ENCODE assay signal across 8 mouse cellular contexts in genomic region chr4:62559797-62560329, GRCm38 (mm10). TPM values are rescaled to one million over a fixed set of nuclear protein-coding genes. Genes with fewer than 3 reads are reported as not detected.
DNase-seq lines count a peak whose midpoint lies in the region; ATAC-seq and TF ChIP-seq lines count a peak whose summit lies in the region.

Rgs3 (plus strand) TSS chr4:62559847.

- H3K27me3 ChIP-seq in lung, embryonic 16.5 days (ENCODE audit: control insufficient read depth, insufficient read depth, low read depth, low read length) = no peaks in the 10 kb centered on the region
- peaks cover 3% of the 10 kb centered on the region; the same call in 1 of the 2 replicates for H3K27me3 ChIP-seq in embryonic facial prominence, embryonic 13.5 days
- H3K27me3 ChIP-seq in limb, embryonic 14.5 days (ENCODE audit: control insufficient read depth, insufficient read depth, low read length) = no peaks in the 10 kb centered on the region
- H3K27me3 ChIP-seq in liver, postnatal 0 days (ENCODE audit: insufficient read depth, low read length) = no peaks in the 10 kb centered on the region

- H3K4me3 ChIP-seq in lung, embryonic 16.5 days (ENCODE audit: low read length) = no peak within 1 kb of the TSS
- H3K4me3 ChIP-seq in embryonic facial prominence, embryonic 13.5 days = no peak within 1 kb of the TSS
- H3K4me3 ChIP-seq in limb, embryonic 14.5 days (replicated peaks; ENCODE audit: low read length) = no peak within 1 kb of the TSS
- no peak within 1 kb of the TSS for H3K4me3 ChIP-seq in liver, postnatal 0 days (ENCODE audit: low read depth, low read length)

- no peak within 1 kb of the TSS for H3K27ac ChIP-seq in lung, embryonic 16.5 days (ENCODE audit: low read length)
- H3K27ac ChIP-seq in embryonic facial prominence, embryonic 13.5 days = no peak within 1 kb of the TSS
- no peak within 1 kb of the TSS for H3K27ac ChIP-seq in limb, embryonic 14.5 days (replicated peaks; ENCODE audit: low read depth, low read length)
- H3K27ac ChIP-seq in liver, postnatal 0 days (ENCODE audit: low read depth) = no peak within 1 kb of the TSS

- no peak for DNase-seq in lung, postnatal 25 days (ENCODE audit: low spot score)
- DNase-seq in limb, embryonic 14.5 days (ENCODE audit: low spot score) = no peak
- no peak for DNase-seq in cerebellum, adult 11 months
- DNase-seq in thymus, postnatal 4 days = no peak
- no peak for DNase-seq in liver, postnatal 0 days

- 34% methylated on average over 6 of the region's 6 CpGs for WGBS in lung, embryonic 16.5 days
- 51% methylated on average over 6 of the region's 6 CpGs for WGBS in embryonic facial prominence, embryonic 13.5 days
- WGBS in limb, embryonic 14.5 days = 55% methylated on average over 6 of the region's 6 CpGs
- WGBS in liver, postnatal 0 days (ENCODE audit: insufficient replicate concordance) = 29% methylated on average over 6 of the region's 6 CpGs

- H3K4me1 ChIP-seq in lung, embryonic 16.5 days (replicated peaks; ENCODE audit: control insufficient read depth, insufficient read depth, low read length) = 0 out of 2 replicates have a peak, but pooled peaks cover 5% of the 10 kb centered on the region
- 0 out of 2 replicates have a peak, but pooled peaks cover 3% of the 10 kb centered on the region for H3K4me1 ChIP-seq in embryonic facial prominence, embryonic 13.5 days
- H3K4me1 ChIP-seq in limb, embryonic 14.5 days (ENCODE audit: control insufficient read depth, insufficient read depth, low read length) = 0 out of 2 replicates have a peak, but pooled peaks cover 5% of the 10 kb centered on the region
- H3K4me1 ChIP-seq in liver, postnatal 0 days (ENCODE audit: insufficient read depth) = no peaks in the 10 kb centered on the region

- TF ChIP-seq POLR2A in limb, embryonic 14.5 days (IDR thresholded peaks at IDR 0.05; ENCODE audit: borderline replicate concordance, extremely low read depth, insufficient read depth, insufficient read length) = no peak

- H3K9me3 ChIP-seq in lung, embryonic 16.5 days (ENCODE audit: control insufficient read depth, low read length) = no peaks in the 10 kb centered on the region
- no peaks in the 10 kb centered on the region for H3K9me3 ChIP-seq in embryonic facial prominence, embryonic 13.5 days
- no peaks in the 10 kb centered on the region for H3K9me3 ChIP-seq in limb, embryonic 14.5 days (ENCODE audit: control insufficient read depth, low read length)
- H3K9me3 ChIP-seq in liver, postnatal 0 days (ENCODE audit: low read length) = no peaks in the 10 kb centered on the region

- no peak within 1 kb of the TSS for H3K4me2 ChIP-seq in lung, embryonic 16.5 days (ENCODE audit: low read depth, low read length)
- H3K4me2 ChIP-seq in embryonic facial prominence, embryonic 13.5 days = no peak within 1 kb of the TSS
- H3K4me2 ChIP-seq in limb, embryonic 14.5 days (replicated peaks; ENCODE audit: low read depth, low read length, severe bottlenecking) = no peak within 1 kb of the TSS
- no peak within 1 kb of the TSS for H3K4me2 ChIP-seq in liver, postnatal 0 days (ENCODE audit: low read depth, low read length)

- H3K36me3 ChIP-seq in lung, embryonic 16.5 days (ENCODE audit: control insufficient read depth, insufficient read depth, low read length) = no peaks in the 10 kb centered on the region
- no peaks in the 10 kb centered on the region for H3K36me3 ChIP-seq in embryonic facial prominence, embryonic 13.5 days
- no peaks in the 10 kb centered on the region for H3K36me3 ChIP-seq in limb, embryonic 14.5 days (ENCODE audit: control insufficient read depth, insufficient read depth, low read length)
- H3K36me3 ChIP-seq in liver, postnatal 0 days (replicated peaks; ENCODE audit: insufficient read depth, low read length) = no peaks in the 10 kb centered on the region

- TF ChIP-seq CTCF in liver, postnatal 0 days (IDR thresholded peaks at IDR 0.05; ENCODE audit: low read depth) = no peak

- ATAC-seq in lung, embryonic 16.5 days (ENCODE audit: low read depth) = no peak
- no peak for ATAC-seq in embryonic facial prominence, embryonic 13.5 days (ENCODE audit: insufficient number of reproducible peaks, insufficient read depth, low FRiP score, low TSS enrichment, low read depth)
- no peak for ATAC-seq in hematopoietic stem cell, adult 5-6 weeks (replicated peaks in 1 of 2; ENCODE audit: insufficient read depth in 1 of 2, low FRiP score in 2 of 2, low TSS enrichment in 1 of 2, low read depth in 1 of 2, poor library complexity in 2 of 2, severe bottlenecking in 2 of 2)
- ATAC-seq in limb, embryonic 14.5 days (ENCODE audit: low FRiP score, low read depth) = no peak
- ATAC-seq in liver, postnatal 0 days = no peak

- TF ChIP-seq EP300 in liver, postnatal 0 days (IDR thresholded peaks at IDR 0.05; ENCODE audit: low read depth) = no peak

- no peak within 1 kb of the TSS for H3K9ac ChIP-seq in lung, embryonic 16.5 days (ENCODE audit: low read length)
- H3K9ac ChIP-seq in embryonic facial prominence, embryonic 13.5 days = no peak within 1 kb of the TSS
- H3K9ac ChIP-seq in limb, embryonic 14.5 days (ENCODE audit: low read depth, low read length, severe bottlenecking) = no peak within 1 kb of the TSS
- no peak within 1 kb of the TSS for H3K9ac ChIP-seq in liver, postnatal 0 days (replicated peaks)

RNA-seq across cellular contexts. Expression of gene Rgs3, which starts in this region (rescaled TPM):
- polyA plus RNA-seq in lung, embryonic 16.5 days (2015; fragmentation: Nextera tagmentation; extraction: Ambion mirVana) = 57.4 and 66.1 TPM in 2 replicates
- 50.8 and 53.2 TPM in 2 replicates for polyA plus RNA-seq in embryonic facial prominence, embryonic 13.5 days (2015; fragmentation: Nextera tagmentation; extraction: Ambion mirVana)
- total RNA-seq in hematopoietic stem cell, adult 5-6 weeks (2017) = 23.5 and 23.7 TPM in 2 replicates
- polyA plus RNA-seq in limb, embryonic 14.5 days (2012; rRNA removed) = 67.6 and 68.2 TPM in 2 replicates
- polyA plus RNA-seq in limb, embryonic 14.5 days (2014; fragmentation: Nextera tagmentation; extraction: Ambion mirVana) = 37.6 and 40.2 TPM in 2 replicates
- 6.6 and 6.7 TPM in 2 replicates for polyA plus RNA-seq in liver, postnatal 0 days (2015; fragmentation: Nextera tagmentation; extraction: Ambion mirVana)
